Mouse (Mus musculus): Measurements from ENCODE around the gene Pola1.

- TF ChIP-seq CTCF (IDR thresholded peaks at IDR 0.05; ENCODE audit: low read depth) (no peak), EP300 (IDR thresholded peaks at IDR 0.05; ENCODE audit: low read depth) (no peak)
Observed at GRCm38 (mm10) chrX:93428956-93429737, 202.8 kb downstream of the Pola1 start.

Data from liver, postnatal 0 days (tissue).